Mouse (Mus musculus) lung, adult 2 months (tissue): ENCODE results near the gene Mgea5.

Experiments
- CTCF ChIP-seq: fragments of 200-500 bp; IDR thresholded peaks from 2 replicates; pipeline ENCODE4 v1.5.1; 2011; ENCODE audit warnings: mild to moderate bottlenecking, low read length, control low read depth; ENCODE audit not compliant: insufficient read depth
- POLR2A ChIP-seq: fragments of 200-500 bp; IDR thresholded peaks from 2 replicates; pipeline ENCODE4 v1.6.1; 2011; ENCODE audit warnings: low read depth, mild to moderate bottlenecking, control low read depth, low read length, borderline replicate concordance; ENCODE audit errors: extremely low read depth

DNA sequence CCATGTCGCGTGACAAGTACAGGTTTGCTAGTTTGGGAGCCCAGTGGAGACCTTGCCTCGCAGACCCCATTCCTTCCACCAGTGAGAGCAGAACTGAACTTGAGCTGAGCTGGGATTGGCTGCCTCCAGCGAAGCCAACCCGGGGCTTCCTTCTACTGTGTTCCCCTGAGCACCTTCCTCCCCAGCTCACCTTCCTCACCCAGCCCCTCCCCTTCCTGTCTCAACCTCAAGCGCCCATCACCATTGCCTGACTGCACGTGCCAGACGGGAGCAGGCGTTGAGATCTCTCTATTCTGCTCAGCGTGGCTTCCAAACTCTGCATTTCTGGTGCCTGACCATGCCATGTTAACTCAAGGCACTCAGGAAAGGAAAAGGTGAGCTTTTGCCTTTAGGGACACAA lies 56.4 kb downstream of the Mgea5 start:
- TF ChIP-seq CTCF, result no peak
- TF ChIP-seq POLR2A, result no peak
